ENCODE assay signal across 8 mouse cellular contexts in genomic region chr2:53030432-53030826, GRCm38 (mm10).
DNase-seq lines count a peak whose midpoint lies in the region; ATAC-seq and TF ChIP-seq lines count a peak whose summit lies in the region.

No protein-coding gene starts in this region.

- ATAC-seq in hindbrain, embryonic 12.5 days (ENCODE audit: low FRiP score): no peak

- H3K27me3 ChIP-seq in hindbrain, embryonic 12.5 days: no peaks in the 10 kb centered on the region

- no peak for TF ChIP-seq CTCF in gastrocnemius, adult 2 months (IDR thresholded peaks at IDR 0.05)
- no peak for TF ChIP-seq CTCF in left cerebral cortex, adult 2 months (IDR thresholded peaks at IDR 0.05)

- 67% methylated on average over 5 of the region's 5 CpGs for WGBS in hindbrain, embryonic 12.5 days

- H3K36me3 ChIP-seq in hindbrain, embryonic 12.5 days: no peaks in the 10 kb centered on the region

- H3K9me3 ChIP-seq in hindbrain, embryonic 12.5 days (replicated peaks): no peaks in the 10 kb centered on the region

- peak overlapping the region; percentile 13 for H3K4me3 ChIP-seq in gastrocnemius, adult 2 months
- H3K4me3 ChIP-seq in left cerebral cortex, adult 2 months: no peak overlapping the region
- no peak overlapping the region for H3K4me3 ChIP-seq in hindbrain, embryonic 12.5 days

- H3K4me1 ChIP-seq in hindbrain, embryonic 12.5 days: peaks cover 7% of the 10 kb centered on the region

- H3K9ac ChIP-seq in hindbrain, embryonic 12.5 days: no peak overlapping the region

- DNase-seq in gastrocnemius, adult 2 months: no peak
- DNase-seq in gastrocnemius, postnatal 25 days: no peak
- DNase-seq in left cerebral cortex, adult 2 months (ENCODE audit: extremely low spot score in 1 of 2, low spot score in 2 of 2): no peak
- no peak for DNase-seq in left cerebral cortex, postnatal 36 days (ENCODE audit: low spot score in 2 of 2)
- DNase-seq in skeletal muscle tissue, adult 2 months (ENCODE audit: low read depth, low spot score): peak; percentile 12
- DNase-seq in thymus, adult 18-20 months: no peak
- DNase-seq in lung, postnatal 14 days: no peak

- peak overlapping the region; percentile 64 for H3K27ac ChIP-seq in gastrocnemius, adult 2 months
- peak overlapping the region; percentile 16; the same call in 1 of the 2 replicates for H3K27ac ChIP-seq in left cerebral cortex, adult 2 months
- peak overlapping the region; percentile 53 for H3K27ac ChIP-seq in hindbrain, embryonic 12.5 days

- intact Hi-C loops in gastrocnemius, adult 2 months (cut with DNase I): no loop called here
- intact Hi-C loops in left cerebral cortex, adult 2 months (cut with DNase I): no loop called here
- intact Hi-C loops in left cerebral cortex, postnatal 36 days (cut with DNase I): no loop called here

- H3K4me2 ChIP-seq in hindbrain, embryonic 12.5 days (replicated peaks): no peak overlapping the region
